Mouse (Mus musculus) liver, embryonic 14.5 days (tissue): ENCODE measurements around the gene Rpl7a.

Experiments used
- CTCF ChIP-seq: IDR thresholded peaks from 2 replicates; pipeline ENCODE4 v1.5.1; 2016; ENCODE audit warnings: antibody characterized with exemption, low read depth, control low read depth
- EP300 ChIP-seq: IDR thresholded peaks from 2 replicates; pipeline ENCODE4 v1.6.1; 2016; ENCODE audit warnings: antibody characterized with exemption, low read depth

DNA sequence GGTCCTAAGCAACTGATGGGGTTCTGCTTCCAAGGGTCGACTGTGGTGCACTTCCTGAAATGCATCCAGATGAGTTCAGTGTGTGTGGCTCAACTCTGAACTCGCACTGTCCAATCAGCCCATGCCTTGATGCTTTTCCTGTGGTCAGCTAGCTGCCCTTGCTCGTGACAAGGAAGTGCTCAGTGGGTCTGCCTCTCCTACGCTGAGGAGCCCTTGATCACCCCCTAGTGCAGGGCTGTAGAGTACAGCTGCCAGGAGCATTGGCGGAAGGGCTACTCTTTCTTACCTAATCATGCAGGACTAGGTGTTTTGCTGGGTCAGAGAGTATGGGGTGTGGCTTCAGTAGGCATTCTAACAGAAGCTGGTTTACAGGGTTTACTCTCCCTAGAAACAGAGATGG is 31.0 kb downstream of the Rpl7a start:
- peak; percentile 46 for TF ChIP-seq CTCF
- no peak for TF ChIP-seq EP300
